Mouse (Mus musculus) gastrocnemius, adult 2 months (tissue): ENCODE data around the gene Ptpra. TPM values are rescaled to one million over a fixed set of nuclear protein-coding genes. Genes with fewer than 3 reads are reported as not detected.
A peak's percentile ranks its signal among the peaks of the same experiment; 100 is the strongest.
"Not testable (repeated sequence)": the region's sequence is repeated elsewhere in the genome, so short reads cannot be mapped to it uniquely, and the experiment has no call there.

Experiments used
- DNase-seq: peaks from one replicate; pipeline ENCODE4 v3.0.0; 2022
- H3K27ac ChIP-seq: fragments of 200-600 bp; 2 replicates; pipeline ENCODE4 v1.8.1; 2022; ENCODE audit warnings: mild to moderate bottlenecking
- H3K4me3 ChIP-seq: fragments of 200-600 bp; 2 replicates; pipeline ENCODE4 v1.8.1; 2022; ENCODE audit warnings: mild to moderate bottlenecking, moderate library complexity
- CTCF ChIP-seq: fragments of 200-600 bp; IDR thresholded peaks from 2 replicates; pipeline ENCODE4 v1.8.1; 2022; ENCODE audit warnings: antibody characterized with exemption, mild to moderate bottlenecking, moderate library complexity
- intact Hi-C: fragments of 180-260 bp; cut with DNase I; formaldehyde crosslinking; loops from one replicate; pipeline ENCODE4 v1.15.1; 2025
- total RNA-seq, 2 experiments: library from RNA; stranded (reverse); gene quantifications; 2 replicates each; pipeline ENCODE4 v1.2.3; 2021

Ptpra gene
- total RNA-seq, 2 experiments from 2014 or later: 16.0 to 23.3 TPM

DNA sequence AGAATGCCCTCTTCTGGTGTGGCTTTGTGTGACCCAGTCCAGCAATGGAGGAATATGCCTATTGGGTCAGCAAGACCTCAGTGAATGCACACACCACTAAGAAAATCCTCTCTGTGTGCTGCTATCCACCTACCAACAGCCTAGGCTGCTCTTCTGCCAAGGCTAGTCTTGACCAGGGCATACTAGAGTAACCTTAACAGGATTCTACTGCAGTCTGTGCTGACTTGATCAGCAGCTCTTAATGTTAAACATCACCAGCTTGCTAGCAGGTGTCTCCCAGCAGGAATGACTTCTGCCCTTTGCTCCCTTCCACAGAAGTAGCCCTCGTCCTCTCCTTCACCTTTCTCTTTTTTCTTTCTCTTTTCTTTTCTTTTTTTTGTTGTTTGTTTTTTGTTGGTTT, 106.2 kb downstream of the Ptpra start:
- intact Hi-C loops: no loop called here
- no peak for TF ChIP-seq CTCF
- H3K4me3 ChIP-seq: no peak overlapping the region
- H3K27ac ChIP-seq: no peak overlapping the region
- no peak for DNase-seq

DNA sequence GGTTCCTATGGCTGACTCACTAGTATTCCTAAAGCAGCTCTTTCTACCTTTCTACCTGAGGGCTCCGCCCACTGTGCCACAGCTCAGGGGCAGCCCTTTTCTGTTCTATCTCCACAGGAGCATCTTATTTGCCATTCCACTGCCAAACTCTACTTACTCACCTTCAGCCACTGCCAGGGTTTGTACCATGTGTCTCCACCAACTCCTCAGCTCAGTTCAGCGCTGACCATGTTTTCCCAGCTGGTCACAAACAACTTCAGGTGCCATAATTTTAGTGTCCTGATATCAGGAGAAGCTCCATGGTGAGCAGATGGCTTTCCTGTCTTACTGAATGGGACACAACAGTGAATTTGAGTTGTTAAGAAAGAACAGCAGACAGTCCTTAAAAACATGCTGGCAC, 107.4 kb downstream of the Ptpra start:
- Histone ChIP-seq H3K27ac (no peak overlapping the region), H3K4me3 (no peak overlapping the region)
- intact Hi-C loops: no loop called here
- DNase-seq: no peak
- TF ChIP-seq CTCF: no peak

DNA sequence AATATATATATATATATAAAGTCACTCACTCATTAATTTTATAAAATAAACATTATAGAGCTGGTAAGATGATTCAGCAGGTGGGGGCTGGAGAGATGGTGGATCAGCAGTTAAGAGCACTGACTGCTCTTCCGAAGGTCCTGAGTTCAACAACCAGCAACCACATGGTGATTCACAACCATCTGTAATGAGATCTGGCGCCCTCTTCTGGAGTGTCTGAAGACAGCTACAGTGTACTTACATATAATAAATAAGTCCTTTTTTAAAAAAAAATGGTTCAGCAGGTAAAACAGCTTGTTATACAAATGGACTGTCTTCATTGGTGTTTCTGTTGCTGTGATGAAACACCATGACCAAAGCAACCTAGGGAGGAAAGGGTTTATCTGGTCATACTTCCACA, 107.9 kb downstream of the Ptpra start:
- Histone ChIP-seq H3K4me3 (no peak overlapping the region), H3K27ac (no peak overlapping the region)
- peak; percentile 33; the same call in 1 of the 2 replicates for TF ChIP-seq CTCF
- intact Hi-C loops: no loop called here
- no peak for DNase-seq

DNA sequence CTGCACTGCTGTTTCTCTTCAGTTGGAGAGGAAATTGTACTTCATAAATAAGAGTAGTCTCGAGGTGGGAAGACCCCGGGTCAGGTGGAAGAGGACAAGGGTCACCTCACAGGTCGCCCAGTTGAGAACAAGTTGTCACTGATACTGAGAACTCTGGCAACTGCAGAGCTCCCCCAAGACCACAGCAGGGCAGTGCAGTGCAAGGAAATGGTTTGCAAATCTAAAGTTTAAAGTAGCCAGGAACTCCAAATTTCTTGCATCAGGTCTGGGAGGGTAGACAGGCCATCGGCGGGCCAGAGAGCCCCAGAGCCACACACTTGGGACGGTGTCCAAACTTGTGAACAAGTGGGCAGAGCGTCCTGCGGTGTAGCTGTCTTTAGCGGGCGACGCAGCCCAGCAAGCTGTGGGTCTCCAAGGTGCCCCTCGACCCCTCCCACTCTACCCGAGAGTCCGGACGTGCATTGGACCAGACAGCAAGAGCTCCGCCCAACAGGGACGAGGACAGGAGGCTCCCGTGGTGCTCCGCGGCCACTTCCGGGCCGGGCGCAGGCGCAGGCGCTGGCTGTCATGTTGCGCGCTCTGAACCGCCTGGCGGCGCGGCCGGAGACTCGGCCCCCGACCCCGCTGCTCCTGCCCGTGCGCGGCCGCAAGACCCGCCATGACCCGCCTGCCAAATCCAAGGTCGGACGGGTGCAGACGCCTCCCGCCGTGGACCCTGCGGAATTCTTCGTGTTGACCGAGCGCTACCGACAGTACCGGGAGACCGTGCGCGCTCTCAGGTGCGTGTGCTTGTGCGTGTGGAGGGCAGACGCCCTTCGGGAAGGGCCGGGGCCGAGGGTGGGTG, 113.4 kb downstream of the Ptpra start, which contains the start of gene Mrps26:
Gene Mrps26, plus strand, starts transcription at position 531 of the 844 bp plus-strand sequence.
- intact Hi-C loops: loop anchor here (5.0 kb wide), 1 partner anchor 204 kb away; no protein-coding TSS in a partner anchor
- peak; percentile 96 for DNase-seq
- peak within 1 kb of the TSS; percentile 87 for H3K4me3 ChIP-seq
- H3K27ac ChIP-seq: peak within 1 kb of the TSS; percentile 93
- TF ChIP-seq CTCF: peak; percentile 55

DNA sequence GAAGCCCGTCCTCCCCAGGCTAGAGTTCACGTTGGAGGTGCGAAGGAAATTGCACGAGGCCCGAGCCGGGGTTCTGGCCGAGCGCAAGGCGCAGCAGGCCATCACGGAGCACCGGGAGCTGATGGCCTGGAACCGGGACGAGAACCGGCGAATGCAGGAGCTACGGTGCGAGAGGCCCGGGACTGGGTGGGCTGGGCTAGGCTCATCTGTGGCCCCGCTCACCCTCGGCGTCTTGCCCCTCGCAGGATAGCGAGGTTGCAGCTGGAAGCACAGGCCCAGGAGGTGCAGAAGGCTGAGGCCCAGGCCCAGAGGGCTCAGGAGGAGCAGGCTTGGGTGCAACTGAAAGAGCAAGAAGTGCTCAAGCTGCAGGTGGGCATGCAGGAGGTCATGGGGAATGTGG, 114.0 kb downstream of the Ptpra start:
- peak overlapping the region; percentile 93 for H3K27ac ChIP-seq
- intact Hi-C loops: loop anchor here (5.0 kb wide), 1 partner anchor 203 kb away; no protein-coding TSS in a partner anchor
- peak overlapping the region; percentile 87 for H3K4me3 ChIP-seq
- no peak for TF ChIP-seq CTCF
- DNase-seq: peak; percentile 43

DNA sequence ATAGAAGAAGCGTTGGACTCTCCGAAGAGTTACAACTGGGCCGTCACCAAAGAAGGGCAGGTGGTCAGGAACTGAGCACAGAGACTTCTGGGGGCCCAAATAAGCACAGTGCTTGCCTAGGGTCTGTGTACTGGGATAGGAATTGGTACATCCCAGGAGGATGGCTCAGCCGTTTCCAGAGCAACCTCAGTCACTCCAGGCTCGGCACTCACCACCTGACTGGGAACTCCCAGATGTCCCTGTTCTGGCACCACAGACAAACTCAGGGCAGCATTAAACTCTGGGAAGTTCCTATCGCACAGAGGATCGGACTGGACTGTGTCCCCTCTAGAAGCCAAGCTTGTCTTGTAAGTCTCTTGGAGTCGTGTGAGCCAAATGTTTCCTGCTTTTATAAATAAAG, 114.9 kb downstream of the Ptpra start:
- DNase-seq: no peak
- Histone ChIP-seq H3K27ac (no peak overlapping the region), H3K4me3 (peak overlapping the region; percentile 87)
- intact Hi-C loops: loop anchor here (5.0 kb wide), 1 partner anchor 202 kb away; no protein-coding TSS in a partner anchor
- TF ChIP-seq CTCF: no peak

DNA sequence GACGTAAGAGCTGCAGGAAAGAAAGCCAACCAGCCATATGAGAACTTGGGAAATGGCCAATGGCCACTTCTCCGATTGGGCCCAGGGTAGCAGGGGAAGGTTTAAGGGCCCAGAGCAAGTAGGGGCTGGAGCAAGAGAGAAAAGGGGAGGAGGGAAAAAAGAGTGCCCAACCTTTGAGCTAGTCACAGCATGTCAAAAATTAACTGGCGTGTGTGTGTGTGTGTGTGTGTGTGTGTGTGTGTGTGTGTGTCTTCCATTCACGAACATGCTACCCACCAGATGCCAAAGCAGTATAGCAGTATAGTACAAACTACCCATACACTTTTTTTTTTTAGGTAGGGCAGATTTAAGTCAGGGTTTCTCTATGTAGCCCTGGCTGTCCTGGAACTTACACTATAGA, 118.8 kb downstream of the Ptpra start:
- intact Hi-C loops: no loop called here
- TF ChIP-seq CTCF: no peak
- no peak for DNase-seq
- Histone ChIP-seq H3K27ac (no peak overlapping the region), H3K4me3 (no peak overlapping the region)

DNA sequence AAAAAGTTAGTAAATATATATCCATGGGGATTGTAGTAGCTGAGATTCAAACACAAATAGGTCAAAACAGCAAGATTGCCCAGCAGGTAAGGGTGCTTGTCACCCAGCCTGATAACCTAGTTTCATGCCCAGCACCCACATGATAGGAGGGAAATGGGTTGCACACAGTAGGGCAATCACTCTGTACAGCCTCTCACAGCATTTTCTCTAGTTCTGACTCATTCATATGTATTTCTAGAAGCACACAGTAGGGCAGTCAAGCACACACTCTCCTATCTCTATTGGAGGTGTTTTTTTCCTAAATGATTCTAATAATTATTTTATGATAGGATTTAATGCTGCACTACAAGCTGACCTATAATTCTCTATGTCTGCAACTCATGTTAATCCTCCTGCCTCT, 119.8 kb downstream of the Ptpra start:
- Histone ChIP-seq H3K27ac (no peak overlapping the region), H3K4me3 (no peak overlapping the region)
- TF ChIP-seq CTCF: no peak
- DNase-seq: no peak
- intact Hi-C loops: no loop called here

DNA sequence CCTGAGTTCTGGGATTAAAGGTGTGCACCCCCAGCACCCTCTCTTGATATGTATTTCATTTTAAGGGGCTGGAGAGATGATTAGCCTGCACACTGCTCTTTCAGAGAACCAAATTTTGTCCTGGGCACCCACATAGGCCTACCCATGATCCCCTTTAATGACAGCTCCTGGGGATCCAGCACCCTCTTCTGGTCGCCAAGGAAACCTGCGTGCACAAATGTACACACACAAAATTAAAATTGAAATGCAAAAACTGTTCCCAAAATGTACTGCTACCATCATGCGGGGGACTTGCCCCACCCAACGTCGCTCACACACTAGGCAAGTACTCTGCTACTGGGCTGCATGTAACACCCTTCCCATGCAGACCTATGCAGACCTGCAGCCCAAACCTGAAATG, 124.9 kb downstream of the Ptpra start:
- no peak overlapping the region for H3K27ac ChIP-seq
- no peak for TF ChIP-seq CTCF
- intact Hi-C loops: no loop called here
- DNase-seq: no peak
- no peak overlapping the region for H3K4me3 ChIP-seq

DNA sequence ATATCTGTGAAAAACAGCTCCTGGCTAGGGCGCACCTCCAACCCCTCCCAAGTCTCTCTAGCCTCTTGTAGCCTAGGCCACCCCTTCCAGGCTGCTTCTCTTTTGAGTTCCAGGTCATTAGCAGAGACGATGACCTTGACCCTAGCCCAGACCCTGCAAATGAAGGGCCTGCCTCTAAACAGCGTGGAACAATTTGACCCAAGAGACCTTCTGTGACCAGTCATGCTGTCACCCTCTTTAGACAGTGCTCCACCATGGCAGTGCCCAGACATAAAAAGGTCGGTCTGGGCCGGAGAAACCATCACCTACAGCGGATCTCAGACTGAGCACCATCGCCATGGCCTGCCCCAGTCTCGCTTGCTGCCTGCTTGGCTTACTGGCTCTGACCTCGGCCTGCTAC, 125.8 kb downstream of the Ptpra start, which contains the start of gene Oxt:
Gene Oxt, plus strand, starts transcription at position 301 of the 400 bp plus-strand sequence.
- Histone ChIP-seq H3K4me3 (peak within 1 kb of the TSS; percentile 62), H3K27ac (no peak within 1 kb of the TSS)
- DNase-seq: no peak
- intact Hi-C loops: no loop called here
- no peak for TF ChIP-seq CTCF

DNA sequence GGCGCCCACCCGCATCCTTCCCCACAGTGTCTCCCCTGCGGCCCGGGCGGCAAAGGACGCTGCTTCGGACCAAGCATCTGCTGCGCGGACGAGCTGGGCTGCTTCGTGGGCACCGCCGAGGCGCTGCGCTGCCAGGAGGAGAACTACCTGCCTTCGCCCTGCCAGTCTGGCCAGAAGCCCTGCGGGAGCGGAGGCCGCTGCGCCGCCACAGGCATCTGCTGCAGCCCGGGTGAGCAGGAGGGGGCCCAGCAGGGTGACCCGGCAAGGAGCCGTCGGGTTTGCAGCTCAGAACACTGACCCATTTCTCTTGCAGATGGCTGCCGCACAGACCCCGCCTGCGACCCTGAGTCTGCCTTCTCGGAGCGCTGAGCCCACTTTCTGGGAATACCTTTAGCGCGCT, 126.5 kb downstream of the Ptpra start:
- H3K27ac ChIP-seq, intact Hi-C loops: not testable (repeated sequence)
- H3K4me3 ChIP-seq: peak overlapping the region; percentile 62
- peak; percentile 46 for DNase-seq

DNA sequence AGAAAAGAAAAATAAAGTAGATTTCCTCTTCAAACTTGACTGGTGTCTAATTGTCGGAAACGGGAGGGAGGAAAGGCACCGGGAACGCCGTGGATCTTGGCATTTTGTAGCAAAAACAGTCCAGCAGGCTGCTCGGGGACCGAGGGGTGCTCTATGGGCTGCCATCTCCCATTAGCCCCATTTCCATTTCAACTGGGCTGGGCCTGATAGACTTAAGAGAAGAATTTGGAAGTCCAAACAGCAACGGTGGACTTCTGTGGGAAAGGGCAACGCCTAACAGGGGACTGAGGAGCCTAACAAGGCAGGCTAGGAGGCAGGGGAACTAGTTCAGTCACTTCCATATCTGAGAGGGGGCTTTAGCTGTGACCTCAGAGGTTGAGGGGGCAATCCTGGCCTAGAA, 126.9 kb downstream of the Ptpra start:
- peak overlapping the region; percentile 62 for H3K4me3 ChIP-seq
- no peak for TF ChIP-seq CTCF

DNA sequence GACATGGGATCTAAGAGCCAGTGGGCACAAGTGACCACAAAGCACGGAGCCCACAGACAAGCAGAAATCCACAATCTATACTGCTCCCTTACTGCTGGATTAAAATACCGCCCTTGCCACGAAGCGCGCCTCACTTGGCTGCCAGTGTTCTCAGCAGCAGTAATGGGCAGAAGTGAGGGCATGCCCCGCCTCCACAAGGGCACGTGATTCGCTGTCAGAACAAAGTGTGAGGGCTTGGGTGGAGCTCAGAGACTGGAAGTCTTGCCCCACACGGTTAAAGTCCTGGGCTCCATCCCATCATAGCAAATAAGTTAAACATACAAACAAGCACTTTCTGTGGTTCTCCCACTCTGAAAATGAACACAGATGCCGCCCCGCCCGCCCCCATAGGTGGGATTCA, 127.6 kb downstream of the Ptpra start:
- TF ChIP-seq CTCF: no peak
- Histone ChIP-seq H3K27ac (no peak overlapping the region), H3K4me3 (peak overlapping the region; percentile 62)

More for the DNA sequence above, 126.9 kb downstream of the Ptpra start:
- no peak overlapping the region for H3K27ac ChIP-seq
- intact Hi-C loops: no loop called here
- DNase-seq: no peak

More for the DNA sequence above, 127.6 kb downstream of the Ptpra start:
- intact Hi-C loops: no loop called here
- DNase-seq: peak; percentile 55
